Mouse (Mus musculus) myocyte (in vitro differentiated cells): ENCODE measurements around the gene Ldlrad3. TPM values are rescaled to one million over a fixed set of nuclear protein-coding genes. Genes with fewer than 3 reads are reported as not detected.

Experiments
- H3K27me3 ChIP-seq: one replicate; pipeline ENCODE4 v1.6.1; 2011; ENCODE audit not compliant: control insufficient read depth, insufficient read depth, insufficient read length
- H3K36me3 ChIP-seq: one replicate; pipeline ENCODE4 v1.6.1; 2011; ENCODE audit not compliant: control insufficient read depth, insufficient read depth
- H3K4me2 ChIP-seq: one replicate; pipeline ENCODE4 v1.6.1; 2011; ENCODE audit warnings: low read depth, control low read depth
- H3K4me3 ChIP-seq: one replicate; pipeline ENCODE4 v1.5.1; 2011; ENCODE audit warnings: mild to moderate bottlenecking, control low read depth, moderate library complexity
- H3K79me2 ChIP-seq: one replicate; pipeline ENCODE4 v1.6.1; 2011; ENCODE audit not compliant: control insufficient read depth, insufficient read depth
- H3ac ChIP-seq: one replicate; pipeline ENCODE4 v1.6.1; 2011; ENCODE audit not compliant: control insufficient read depth, insufficient read length
- CEBPB ChIP-seq: IDR thresholded peaks from 2 replicates; pipeline ENCODE4 v1.6.1; 2011; ENCODE audit warnings: mild to moderate bottlenecking, moderate library complexity; ENCODE audit not compliant: poor library complexity, insufficient read depth, severe bottlenecking
- E2F4 ChIP-seq: IDR thresholded peaks from one replicate; pipeline ENCODE4 v1.6.1; 2011; ENCODE audit warnings: mild to moderate bottlenecking, control low read depth, moderate library complexity; ENCODE audit not compliant: insufficient read depth
- MAX ChIP-seq: IDR thresholded peaks from one replicate; pipeline ENCODE4 v1.6.1; 2011; ENCODE audit warnings: low read depth, mild to moderate bottlenecking, control low read depth
- MYOD1 ChIP-seq, 3 experiments: IDR thresholded peaks; one replicate each; pipeline ENCODE4 v1.6.1; 2011; ENCODE audit warnings: control low read depth in 2 of 3, low read depth in 2 of 3, mild to moderate bottlenecking in 2 of 3, moderate library complexity in 1 of 3; ENCODE audit not compliant: insufficient read length in 2 of 3, control insufficient read depth in 1 of 3
- MYOG ChIP-seq, 3 experiments: IDR thresholded peaks; one replicate each; pipeline ENCODE4 v1.6.1; 2011; ENCODE audit warnings: control low read depth in 2 of 3, low read depth in 2 of 3, mild to moderate bottlenecking in 2 of 3; ENCODE audit not compliant: insufficient read length in 2 of 3, control insufficient read depth in 1 of 3, insufficient read depth in 1 of 3
- POLR2A ChIP-seq: IDR thresholded peaks from one replicate; pipeline ENCODE4 v1.6.1; 2011; ENCODE audit warnings: low read depth, mild to moderate bottlenecking, control low read depth, moderate library complexity; ENCODE audit not compliant: insufficient read length
- POLR2AphosphoS2 ChIP-seq: IDR thresholded peaks from one replicate; pipeline ENCODE4 v1.6.1; 2011; ENCODE audit warnings: low read depth, control low read depth; ENCODE audit not compliant: insufficient read length
- REST ChIP-seq: IDR thresholded peaks from one replicate; pipeline ENCODE4 v1.6.1; 2011; ENCODE audit warnings: mild to moderate bottlenecking, control low read depth, moderate library complexity; ENCODE audit not compliant: insufficient read depth, insufficient read length
- SRF ChIP-seq: IDR thresholded peaks from one replicate; pipeline ENCODE4 v1.6.1; 2011; ENCODE audit warnings: low read depth; ENCODE audit not compliant: control insufficient read depth, insufficient read length
- TCF12 ChIP-seq: IDR thresholded peaks from one replicate; pipeline ENCODE4 v1.6.1; 2011; ENCODE audit warnings: mild to moderate bottlenecking, control low read depth; ENCODE audit not compliant: poor library complexity, insufficient read depth, severe bottlenecking
- TCF3 ChIP-seq: IDR thresholded peaks from one replicate; pipeline ENCODE4 v1.6.1; 2011; ENCODE audit warnings: low read depth, control low read depth; ENCODE audit not compliant: insufficient read length
- USF1 ChIP-seq: IDR thresholded peaks from one replicate; pipeline ENCODE4 v1.6.1; 2011; ENCODE audit warnings: low read depth, mild to moderate bottlenecking, control low read depth, moderate library complexity
- polyA plus RNA-seq: library from polyadenylated mRNA; unstranded; fragments of >200 nt; fragmentation: generic; extraction: Trizol; gene quantifications from one replicate; pipeline ENCODE4 v1.2.1, GENCODE M21; 2012; ENCODE audit warnings: missing spikeins

Ldlrad3 gene
- polyA plus RNA-seq, 1 experiment, result 32.1 TPM

DNA sequence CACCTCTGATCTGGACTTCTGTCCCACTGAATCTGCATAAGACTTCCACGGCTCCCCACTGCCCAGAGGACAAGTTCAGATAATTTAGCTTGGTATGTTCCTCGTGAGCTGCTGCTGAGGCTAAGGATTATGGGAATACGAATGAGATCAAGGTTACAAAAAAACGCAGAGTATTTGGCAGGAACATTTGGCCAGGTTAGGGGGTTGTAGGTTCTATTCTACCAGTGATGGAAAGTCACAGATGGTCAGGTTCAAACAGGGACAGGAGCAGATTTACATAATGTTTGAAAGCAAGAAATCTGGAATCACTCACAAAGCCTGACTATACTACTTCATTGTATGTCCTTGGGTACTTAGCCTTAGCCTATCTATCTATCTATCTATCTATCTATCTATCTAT lies 5.6 kb upstream of the Ldlrad3 start:
- no peak for TF ChIP-seq REST
- TF ChIP-seq MAX, result no peak
- TF ChIP-seq MYOD1 (IDR thresholded peaks at IDR 0.05; ENCODE audit: control insufficient read depth in 1 of 3, insufficient read length in 2 of 3, low read depth in 2 of 3), result no peak
- TF ChIP-seq SRF, result no peak
- TF ChIP-seq POLR2AphosphoS2, result no peak
- no peak for TF ChIP-seq USF1
- H3K79me2 ChIP-seq, result no peaks in the 10 kb centered on the region

GRCm38 (mm10) chr2:102190956-102191355 lies 4.8 kb upstream of the Ldlrad3 start:
- H3K27me3 ChIP-seq, result no peaks in the 10 kb centered on the region

More for the DNA sequence above, 5.6 kb upstream of the Ldlrad3 start:
- no peak overlapping the region for H3ac ChIP-seq
- H3K36me3 ChIP-seq, result no peaks in the 10 kb centered on the region
- H3K4me2 ChIP-seq, result no peak overlapping the region
- no peaks in the 10 kb centered on the region for H3K27me3 ChIP-seq
- H3K4me3 ChIP-seq, result no peak overlapping the region

GRCm38 (mm10) chr2:102185069-102185950 lies 875 bp downstream of the Ldlrad3 start:
- H3K4me2 ChIP-seq, result peak overlapping the region; percentile 90
- TF ChIP-seq MYOG (IDR thresholded peaks at IDR 0.05; ENCODE audit: control insufficient read depth in 1 of 3, insufficient read depth in 1 of 3, insufficient read length in 2 of 3, low read depth in 2 of 3) (peak in 2 of 3 experiments; percentile 55 to 76), MAX (no peak), TCF12 (no peak), SRF (no peak), MYOD1 (IDR thresholded peaks at IDR 0.05; ENCODE audit: control insufficient read depth in 1 of 3, insufficient read length in 2 of 3, low read depth in 2 of 3) (peak in 2 of 3 experiments; percentile 48 to 64), TCF3 (no peak)
- peak overlapping the region; percentile 68 for H3K4me3 ChIP-seq
- peak overlapping the region; percentile 59 for H3ac ChIP-seq
- H3K27me3 ChIP-seq, result no peaks in the 10 kb centered on the region
- H3K79me2 ChIP-seq, result peaks cover 56% of the 10 kb centered on the region
- peaks cover 4% of the 10 kb centered on the region for H3K36me3 ChIP-seq

More at GRCm38 (mm10) chr2:102190956-102191355, 4.8 kb upstream of the Ldlrad3 start:
- TF ChIP-seq REST, result no peak
- no peak for TF ChIP-seq SRF
- no peak for TF ChIP-seq MYOD1 (IDR thresholded peaks at IDR 0.05; ENCODE audit: control insufficient read depth in 1 of 3, insufficient read length in 2 of 3, low read depth in 2 of 3)
- TF ChIP-seq USF1, result no peak
- TF ChIP-seq E2F4, result no peak
- no peak for TF ChIP-seq POLR2AphosphoS2
- no peak for TF ChIP-seq POLR2A
- TF ChIP-seq TCF3, result no peak
- no peak for TF ChIP-seq MAX
- no peak for TF ChIP-seq MYOG (IDR thresholded peaks at IDR 0.05; ENCODE audit: control insufficient read depth in 1 of 3, insufficient read depth in 1 of 3, insufficient read length in 2 of 3, low read depth in 2 of 3)
- no peak for TF ChIP-seq CEBPB
- TF ChIP-seq TCF12, result no peak
- Histone ChIP-seq H3ac (no peak overlapping the region), H3K36me3 (no peaks in the 10 kb centered on the region), H3K79me2 (no peaks in the 10 kb centered on the region), H3K4me2 (no peak overlapping the region), H3K4me3 (no peak overlapping the region)

DNA sequence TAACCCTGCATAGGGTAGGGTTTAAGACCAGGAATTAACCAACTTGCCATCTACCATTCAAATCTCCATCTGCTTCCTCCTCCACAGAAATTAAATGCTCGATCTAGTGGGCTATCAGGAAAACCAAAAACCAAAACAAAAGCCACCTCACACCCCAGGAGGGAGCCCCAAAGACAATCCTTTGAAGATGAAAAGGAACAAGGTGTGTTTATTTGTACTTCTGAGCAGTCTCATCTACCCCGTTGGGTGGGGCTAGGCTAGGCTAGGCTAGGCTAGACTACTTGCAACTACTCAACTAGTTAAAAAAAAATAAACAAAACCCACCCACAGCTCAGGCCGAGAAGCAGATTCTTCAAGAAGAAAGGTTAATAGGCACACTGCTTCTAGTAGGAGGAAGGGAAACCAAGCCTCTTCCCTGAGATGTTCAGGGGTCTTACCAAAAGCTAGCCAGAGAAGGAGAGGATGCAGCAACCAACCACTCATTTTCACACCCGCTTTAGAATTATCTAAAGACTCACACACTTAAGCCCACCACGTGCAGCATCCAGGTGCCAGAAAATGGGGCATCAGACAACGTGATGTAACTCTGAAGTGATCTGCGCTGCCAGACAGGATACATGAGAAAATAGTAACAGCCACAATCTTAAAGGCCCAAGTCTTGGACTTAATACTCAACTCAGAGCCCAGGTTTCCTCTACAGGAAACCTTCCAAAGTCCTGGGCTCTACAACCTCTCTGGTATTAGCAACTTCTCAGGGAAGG lies 2.3 kb downstream of the Ldlrad3 start:
- TF ChIP-seq MYOD1 (IDR thresholded peaks at IDR 0.05; ENCODE audit: control insufficient read depth in 1 of 3, insufficient read length in 2 of 3, low read depth in 2 of 3) (no peak), MYOG (IDR thresholded peaks at IDR 0.05; ENCODE audit: control insufficient read depth in 1 of 3, insufficient read depth in 1 of 3, insufficient read length in 2 of 3, low read depth in 2 of 3) (no peak), USF1 (no peak), E2F4 (no peak), CEBPB (no peak), TCF3 (no peak), SRF (no peak), POLR2A (no peak), MAX (no peak), REST (no peak), TCF12 (no peak)
- Histone ChIP-seq H3K4me3 (peak overlapping the region; percentile 68), H3K4me2 (peak overlapping the region; percentile 90)

More for the DNA sequence above, 2.3 kb downstream of the Ldlrad3 start:
- H3K27me3 ChIP-seq, result no peaks in the 10 kb centered on the region
- peaks cover 12% of the 10 kb centered on the region for H3K36me3 ChIP-seq
- H3K79me2 ChIP-seq, result peaks cover 70% of the 10 kb centered on the region
- no peak overlapping the region for H3ac ChIP-seq
